Mouse (Mus musculus) megakaryocyte, embryonic 14.5 days (primary cell): Measurements from ENCODE around the gene Olfr211.

Source experiments
- FLI1 ChIP-seq: IDR thresholded peaks from 2 replicates; pipeline ENCODE4 v1.6.1; 2012; ENCODE audit warnings: low read length, inconsistent platforms, mixed read lengths
- GATA1 ChIP-seq: IDR thresholded peaks from 3 replicates; pipeline ENCODE4 v1.6.1; 2012; ENCODE audit warnings: mixed read lengths, low read length, inconsistent platforms, borderline replicate concordance

GRCm38 (mm10) chr6:116486833-116487232, 2.1 kb upstream of the Olfr211 start:
- no peak for TF ChIP-seq FLI1
- TF ChIP-seq GATA1 = no peak
